Mouse (Mus musculus) ES-E14 (cell line): ENCODE measurements around the gene Cldn19. TPM values are rescaled to one million over a fixed set of nuclear protein-coding genes. Genes with fewer than 3 reads are reported as not detected.
A peak's percentile ranks its signal among the peaks of the same experiment; 100 is the strongest.

Source experiments
- DNase-seq: peaks from one replicate; pipeline ENCODE4 v3.0.0-alpha.2; 2013; ENCODE audit warnings: low read depth, low spot score
- H3K27ac ChIP-seq: 2 replicates; pipeline ENCODE4 v1.5.1; 2012; ENCODE audit warnings: low read depth, mild to moderate bottlenecking, low read length, moderate library complexity, mixed read lengths; ENCODE audit not compliant: poor library complexity, insufficient read depth, severe bottlenecking
- H3K36me3 ChIP-seq: 2 replicates; pipeline ENCODE4 v1.6.1; 2012; ENCODE audit warnings: mild to moderate bottlenecking, low read length, moderate library complexity, mixed read lengths; ENCODE audit not compliant: control insufficient read depth, poor library complexity, insufficient read depth, severe bottlenecking
- H3K4me1 ChIP-seq, 2 experiments: fragments of 150-350 bp in 1 of 2; sonication (generic) in 1 of 2; 2 replicates each; pipeline ENCODE4 v1.6.1; 2012; ENCODE audit warnings: low read length in 2 of 2, mild to moderate bottlenecking in 1 of 2, mixed read lengths in 1 of 2; ENCODE audit not compliant: control insufficient read depth in 2 of 2, insufficient read depth in 2 of 2, poor library complexity in 1 of 2
- H3K4me3 ChIP-seq, 2 experiments: fragments of 150-350 bp in 1 of 2; sonication (generic) in 1 of 2; 2 replicates each; pipeline ENCODE4 v1.5.1; 2012; ENCODE audit warnings: low read length in 2 of 2, low read depth in 1 of 2, mild to moderate bottlenecking in 1 of 2, mixed read lengths in 1 of 2; ENCODE audit not compliant: insufficient read depth in 1 of 2, poor library complexity in 1 of 2, severe bottlenecking in 1 of 2
- H3K9ac ChIP-seq: 2 replicates; pipeline ENCODE4 v1.6.1; 2012; ENCODE audit warnings: low read depth, mild to moderate bottlenecking, low read length, mixed read lengths; ENCODE audit not compliant: poor library complexity, insufficient read depth, severe bottlenecking
- H3K9me3 ChIP-seq: fragments of 150-350 bp; sonication (generic); 2 replicates; pipeline ENCODE4 v1.6.1; 2012; ENCODE audit warnings: low read depth, mild to moderate bottlenecking, low read length; ENCODE audit not compliant: control insufficient read depth, insufficient read depth
- CHD2 ChIP-seq: IDR thresholded peaks from 2 replicates; pipeline ENCODE4 v1.6.1; 2014; ENCODE audit warnings: mild to moderate bottlenecking, low read depth, low read length, inconsistent platforms
- HCFC1 ChIP-seq: IDR thresholded peaks from 2 replicates; pipeline ENCODE4 v1.6.1; 2012; ENCODE audit warnings: low read length, inconsistent platforms, borderline replicate concordance; ENCODE audit not compliant: insufficient read depth
- MAFK ChIP-seq: IDR thresholded peaks from 2 replicates; pipeline ENCODE4 v1.6.1; 2014; ENCODE audit warnings: mild to moderate bottlenecking, low read depth, low read length, inconsistent platforms; ENCODE audit not compliant: insufficient read depth
- ZC3H11A ChIP-seq: IDR thresholded peaks from 2 replicates; pipeline ENCODE4 v1.6.1; 2012; ENCODE audit warnings: low read depth, mild to moderate bottlenecking, inconsistent platforms, low read length, borderline replicate concordance
- ZNF384 ChIP-seq: IDR thresholded peaks from 2 replicates; pipeline ENCODE4 v1.6.1; 2012; ENCODE audit warnings: low read depth, low read length, inconsistent platforms
- in situ Hi-C, 2 experiments: fragments of 600-800 bp; cut with MboI; formaldehyde crosslinking; loops; one replicate each; pipeline ENCODE4 v1.15.1; 2025; ENCODE audit warnings: low sequenced_read_pairs in 2 of 2, inconsistent platforms in 1 of 2; ENCODE audit not compliant: unreplicated experiment in 2 of 2
- total RNA-seq: library from RNA; depleted of rRNA; stranded (reverse); fragments of 300-350 nt; gene quantifications from 2 replicates; pipeline ENCODE4 v1.2.3, GENCODE M21; 2012

The Cldn19 gene
- total RNA-seq, 1 experiment: 0.18 TPM

DNA sequence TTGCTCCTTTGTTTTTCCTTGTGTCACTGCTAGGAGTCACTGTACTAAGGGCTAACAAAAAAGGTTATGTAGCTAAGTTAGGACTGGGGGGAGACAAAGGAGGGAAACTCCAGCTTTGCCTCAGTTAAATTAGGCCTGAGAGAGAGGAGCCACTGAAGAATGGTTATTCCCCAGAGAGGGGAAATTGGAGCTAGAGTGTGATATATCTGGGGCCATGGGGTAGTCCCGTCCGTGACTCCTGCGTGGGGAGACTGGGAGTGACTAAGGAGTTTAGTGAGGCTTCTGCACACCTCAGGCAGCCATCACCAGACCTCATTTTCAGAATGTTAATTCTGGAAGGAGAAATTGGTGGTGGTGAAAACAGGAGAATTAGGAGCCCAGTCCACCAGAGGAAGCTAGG is 20.9 kb upstream of the Cldn19 start:
- no peak for DNase-seq
- Histone ChIP-seq H3K4me3 (no peak overlapping the region), H3K36me3 (no peaks in the 10 kb centered on the region), H3K4me1 (peaks cover 8 to 16% of the 10 kb centered on the region in 2 experiments; a peak in 3 of 4 replicates), H3K9ac (no peak overlapping the region), H3K9me3 (no peaks in the 10 kb centered on the region), H3K27ac (no peak overlapping the region)
- in situ Hi-C loops: no loop called here
- TF ChIP-seq CHD2 (no peak), ZC3H11A (no peak), HCFC1 (no peak), ZNF384 (no peak), MAFK (no peak)

DNA sequence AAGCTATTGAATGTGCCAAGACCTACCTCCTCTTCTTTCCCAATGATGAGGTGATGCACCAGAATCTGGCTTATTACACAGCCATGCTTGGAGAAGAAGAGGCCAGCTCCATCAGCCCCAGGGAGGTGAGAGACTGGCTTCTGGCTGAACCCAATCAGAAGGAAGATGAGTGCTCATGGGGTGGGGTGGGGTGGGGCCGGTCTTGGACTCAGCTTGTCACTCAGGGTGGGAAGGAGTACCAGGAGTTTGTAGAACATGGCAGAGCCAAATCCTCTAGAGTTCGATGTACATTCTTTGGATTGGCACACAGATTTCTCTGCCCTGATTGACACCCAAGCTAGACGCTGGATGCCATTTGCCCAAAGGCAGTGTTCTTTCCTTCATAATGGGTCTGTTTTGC is 16.6 kb upstream of the Cldn19 start:
- Histone ChIP-seq H3K36me3 (peaks cover 4% of the 10 kb centered on the region; the same call in 1 of the 2 replicates), H3K4me1 (peaks cover 8 to 16% of the 10 kb centered on the region in 2 experiments; a peak in 3 of 4 replicates), H3K9me3 (no peaks in the 10 kb centered on the region), H3K4me3 (0 out of 4 replicates have a peak overlapping the region, but pooled peaks of 1 of the 2 experiments have one; percentile 58), H3K9ac (no peak overlapping the region), H3K27ac (no peak overlapping the region; the same call in 1 of the 2 replicates)
- TF ChIP-seq ZC3H11A: no peak
- TF ChIP-seq ZNF384: no peak
- no peak for TF ChIP-seq CHD2
- TF ChIP-seq MAFK: no peak
- TF ChIP-seq HCFC1: no peak
- in situ Hi-C loops: no loop called here
- no peak for DNase-seq

DNA sequence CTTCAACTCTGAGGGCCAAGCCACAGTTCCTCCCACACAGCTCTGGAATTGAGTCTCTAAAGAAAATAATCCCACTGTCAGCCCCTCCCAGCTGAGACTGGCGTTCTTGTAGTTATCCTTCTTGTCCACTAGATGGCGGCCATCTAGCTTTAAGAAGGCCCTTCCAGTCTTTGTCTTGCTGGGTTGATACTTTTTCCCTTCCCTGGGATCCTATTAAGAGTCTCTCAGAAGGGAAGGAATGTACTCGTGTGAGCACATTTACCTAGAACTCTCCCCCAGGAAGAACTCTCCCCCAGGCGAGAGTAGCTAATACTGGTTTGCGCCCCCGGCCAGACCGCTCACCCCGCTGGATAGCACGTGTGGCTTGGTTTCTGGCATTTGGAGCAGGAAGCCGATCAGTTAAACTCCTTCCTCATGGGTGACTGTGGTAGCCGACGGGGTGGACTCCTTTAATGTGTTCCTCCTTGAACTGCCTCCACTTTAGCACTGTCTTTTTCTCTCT is 16.0 kb upstream of the Cldn19 start:
- no peak for TF ChIP-seq CHD2
- no peak for TF ChIP-seq ZNF384
- no peak for TF ChIP-seq HCFC1
- TF ChIP-seq MAFK: no peak
- no peak for TF ChIP-seq ZC3H11A
- H3K9me3 ChIP-seq: no peaks in the 10 kb centered on the region
- no peak overlapping the region; the same call in 1 of the 2 replicates for H3K27ac ChIP-seq
- in situ Hi-C loops: no loop called here
- peak; percentile 77 for DNase-seq
- H3K9ac ChIP-seq: peak overlapping the region; percentile 61; the same call in 1 of the 2 replicates
- H3K4me1 ChIP-seq: peaks cover 8 to 16% of the 10 kb centered on the region in 2 experiments; a peak in 3 of 4 replicates
- H3K4me3 ChIP-seq: peak overlapping the region in 1 of 2 experiments; percentile 58; a peak in 2 of 4 replicates
- H3K36me3 ChIP-seq: peaks cover 4% of the 10 kb centered on the region; the same call in 1 of the 2 replicates

GRCm38 (mm10) chr4:119241664-119242063 is 13.6 kb upstream of the Cldn19 start:
- H3K9ac ChIP-seq: no peak overlapping the region
- no peak overlapping the region for H3K4me3 ChIP-seq
- peaks cover 8 to 26% of the 10 kb centered on the region in 2 experiments; a peak in 3 of 4 replicates for H3K4me1 ChIP-seq
- DNase-seq: no peak
- TF ChIP-seq CHD2 (no peak), MAFK (no peak), HCFC1 (no peak), ZNF384 (no peak), ZC3H11A (no peak)
- H3K27ac ChIP-seq: no peak overlapping the region
- no peaks in the 10 kb centered on the region for H3K9me3 ChIP-seq
- peaks cover 7% of the 10 kb centered on the region; the same call in 1 of the 2 replicates for H3K36me3 ChIP-seq
- in situ Hi-C loops: no loop called here
